Mouse (Mus musculus): ENCODE measurements around the gene Araf. TPM values are rescaled to one million over a fixed set of nuclear protein-coding genes. Genes with fewer than 3 reads are reported as not detected.

Gene Araf
- polyA plus RNA-seq, 1 experiment from 2014 or later = 340 TPM

- no peaks in the 10 kb centered on the region for H3K4me1 ChIP-seq (replicated peaks; ENCODE audit: control insufficient read depth, insufficient read depth, low read length)
- H3K27me3 ChIP-seq (ENCODE audit: control insufficient read depth, insufficient read depth, low read length) = no peaks in the 10 kb centered on the region
- WGBS = 49% methylated on average over 8 of the region's 8 CpGs
- H3K4me3 ChIP-seq (replicated peaks; ENCODE audit: low read length) = peak overlapping the region; percentile 18
- DNase-seq (ENCODE audit: low spot score) (peak; percentile 35), ATAC-seq (ENCODE audit: low FRiP score) (peak; percentile 54; the same call in 1 of the 2 replicates)
- H3K4me2 ChIP-seq (replicated peaks) = peak overlapping the region; percentile 51
- peak overlapping the region; percentile 80 for H3K27ac ChIP-seq
- no peaks in the 10 kb centered on the region for H3K36me3 ChIP-seq (replicated peaks; ENCODE audit: control insufficient read depth, insufficient read depth)
- no peaks in the 10 kb centered on the region for H3K9me3 ChIP-seq (ENCODE audit: control insufficient read depth, low read length)
- H3K9ac ChIP-seq = peak overlapping the region; percentile 42; the same call in 1 of the 2 replicates
Measured at GRCm38 (mm10) chrX:20819708-20820426, 22.3 kb downstream of the Araf start.

GRCm38 (mm10) chrX:20828934-20829333 is 31.3 kb downstream of the Araf start:
- Histone ChIP-seq H3K36me3 (replicated peaks; ENCODE audit: control insufficient read depth, insufficient read depth) (no peaks in the 10 kb centered on the region), H3K4me3 (replicated peaks; ENCODE audit: low read length) (no peak overlapping the region), H3K27me3 (ENCODE audit: control insufficient read depth, insufficient read depth, low read length) (no peaks in the 10 kb centered on the region), H3K4me1 (replicated peaks; ENCODE audit: control insufficient read depth, insufficient read depth, low read length) (no peaks in the 10 kb centered on the region), H3K9me3 (ENCODE audit: control insufficient read depth, low read length) (no peaks in the 10 kb centered on the region), H3K4me2 (replicated peaks) (no peak overlapping the region), H3K27ac (no peak overlapping the region), H3K9ac (no peak overlapping the region)
- WGBS = 28% methylated on average over 5 of the region's 5 CpGs
- ATAC-seq (ENCODE audit: low FRiP score) (no peak), DNase-seq (ENCODE audit: low spot score) (peak; percentile 33)

GRCm38 (mm10) chrX:20847232-20847631 is 49.6 kb downstream of the Araf start:
- peaks cover 20% of the 10 kb centered on the region for H3K36me3 ChIP-seq (replicated peaks; ENCODE audit: control insufficient read depth, insufficient read depth)
- WGBS = 88% methylated on average over 3 of the region's 3 CpGs
- no peak for ATAC-seq (ENCODE audit: low FRiP score)
- H3K27me3 ChIP-seq (ENCODE audit: control insufficient read depth, insufficient read depth, low read length) = no peaks in the 10 kb centered on the region
- no peaks in the 10 kb centered on the region for H3K9me3 ChIP-seq (ENCODE audit: control insufficient read depth, low read length)
- 0 out of 2 replicates have a peak overlapping the region, but pooled peaks have one; percentile 87 for H3K27ac ChIP-seq
- H3K4me3 ChIP-seq (replicated peaks; ENCODE audit: low read length) = no peak overlapping the region
- H3K4me2 ChIP-seq (replicated peaks) = no peak overlapping the region
- H3K4me1 ChIP-seq (replicated peaks; ENCODE audit: control insufficient read depth, insufficient read depth, low read length) = peaks cover 9% of the 10 kb centered on the region; the same call in 1 of the 2 replicates
- H3K9ac ChIP-seq = no peak overlapping the region
- no peak for DNase-seq (ENCODE audit: low spot score)

GRCm38 (mm10) chrX:20847816-20848215 is 50.2 kb downstream of the Araf start:
- Histone ChIP-seq H3K27ac (peak overlapping the region; percentile 87), H3K9me3 (ENCODE audit: control insufficient read depth, low read length) (no peaks in the 10 kb centered on the region), H3K4me2 (replicated peaks) (peak overlapping the region; percentile 49), H3K36me3 (replicated peaks; ENCODE audit: control insufficient read depth, insufficient read depth) (peaks cover 20% of the 10 kb centered on the region), H3K4me1 (replicated peaks; ENCODE audit: control insufficient read depth, insufficient read depth, low read length) (peaks cover 9% of the 10 kb centered on the region; the same call in 1 of the 2 replicates), H3K4me3 (replicated peaks; ENCODE audit: low read length) (peak overlapping the region; percentile 14; the same call in 1 of the 2 replicates), H3K27me3 (ENCODE audit: control insufficient read depth, insufficient read depth, low read length) (no peaks in the 10 kb centered on the region), H3K9ac (no peak overlapping the region)
- no peak; the same call in 1 of the 2 replicates for ATAC-seq (ENCODE audit: low FRiP score)
- no peak for DNase-seq (ENCODE audit: low spot score)
- WGBS = 18% methylated on average over 2 of the region's 2 CpGs

- ATAC-seq (ENCODE audit: low FRiP score) = peak; percentile 99
- peak overlapping the region; percentile 52 for H3K4me3 ChIP-seq (replicated peaks; ENCODE audit: low read length)
- no peaks in the 10 kb centered on the region for H3K27me3 ChIP-seq (ENCODE audit: control insufficient read depth, insufficient read depth, low read length)
Measured at GRCm38 (mm10) chrX:20848256-20848984, 50.8 kb downstream of the Araf start.

GRCm38 (mm10) chrX:20853794-20854193 is 56.2 kb downstream of the Araf start:
- ATAC-seq (ENCODE audit: low FRiP score) (no peak), DNase-seq (ENCODE audit: low spot score) (no peak)
- H3K27me3 ChIP-seq (ENCODE audit: control insufficient read depth, insufficient read depth, low read length) = no peaks in the 10 kb centered on the region
- peaks cover 36% of the 10 kb centered on the region for H3K36me3 ChIP-seq (replicated peaks; ENCODE audit: control insufficient read depth, insufficient read depth)
- WGBS = 97% methylated on average over 7 of the region's 7 CpGs
- H3K27ac ChIP-seq = no peak overlapping the region
- no peak overlapping the region for H3K4me2 ChIP-seq (replicated peaks)
- no peak overlapping the region for H3K9ac ChIP-seq
- H3K4me3 ChIP-seq (replicated peaks; ENCODE audit: low read length) = no peak overlapping the region
- peaks cover 6% of the 10 kb centered on the region; the same call in 1 of the 2 replicates for H3K4me1 ChIP-seq (replicated peaks; ENCODE audit: control insufficient read depth, insufficient read depth, low read length)
- H3K9me3 ChIP-seq (ENCODE audit: control insufficient read depth, low read length) = no peaks in the 10 kb centered on the region

More at GRCm38 (mm10) chrX:20848256-20848984, 50.8 kb downstream of the Araf start:
- H3K36me3 ChIP-seq (replicated peaks; ENCODE audit: control insufficient read depth, insufficient read depth) = peaks cover 25% of the 10 kb centered on the region
- peak overlapping the region; percentile 72 for H3K9ac ChIP-seq
- 20% methylated on average over 37 of the region's 42 CpGs for WGBS
- H3K9me3 ChIP-seq (ENCODE audit: control insufficient read depth, low read length) = no peaks in the 10 kb centered on the region
- H3K4me2 ChIP-seq (replicated peaks) = peak overlapping the region; percentile 65
- peaks cover 9% of the 10 kb centered on the region; the same call in 1 of the 2 replicates for H3K4me1 ChIP-seq (replicated peaks; ENCODE audit: control insufficient read depth, insufficient read depth, low read length)
- peak overlapping the region; percentile 87 for H3K27ac ChIP-seq
- DNase-seq (ENCODE audit: low spot score) = peak; percentile 90

- H3K4me2 ChIP-seq (replicated peaks) = no peak overlapping the region
- no peak overlapping the region for H3K27ac ChIP-seq
- WGBS = 53% methylated on average over 5 of the region's 5 CpGs
- H3K9me3 ChIP-seq (ENCODE audit: control insufficient read depth, low read length) = no peaks in the 10 kb centered on the region
- H3K9ac ChIP-seq = no peak overlapping the region
- no peaks in the 10 kb centered on the region for H3K27me3 ChIP-seq (ENCODE audit: control insufficient read depth, insufficient read depth, low read length)
- ATAC-seq (ENCODE audit: low FRiP score) = 0 out of 2 replicates have a peak, but pooled peaks have one; percentile 23
- H3K4me3 ChIP-seq (replicated peaks; ENCODE audit: low read length) = no peak overlapping the region
- H3K36me3 ChIP-seq (replicated peaks; ENCODE audit: control insufficient read depth, insufficient read depth) = peaks cover 22% of the 10 kb centered on the region
- DNase-seq (ENCODE audit: low spot score) = no peak
- H3K4me1 ChIP-seq (replicated peaks; ENCODE audit: control insufficient read depth, insufficient read depth, low read length) = no peaks in the 10 kb centered on the region
Measured at GRCm38 (mm10) chrX:20861453-20862104, 64.0 kb downstream of the Araf start.

- H3K27me3 ChIP-seq (ENCODE audit: control insufficient read depth, insufficient read depth, low read length) = no peaks in the 10 kb centered on the region
- 50% methylated on average over 27 of the region's 29 CpGs for WGBS
- no peaks in the 10 kb centered on the region for H3K9me3 ChIP-seq (ENCODE audit: control insufficient read depth, low read length)
- DNase-seq (ENCODE audit: low spot score) = no peak
- peaks cover 22% of the 10 kb centered on the region for H3K36me3 ChIP-seq (replicated peaks; ENCODE audit: control insufficient read depth, insufficient read depth)
- no peak overlapping the region for H3K4me2 ChIP-seq (replicated peaks)
- H3K4me1 ChIP-seq (replicated peaks; ENCODE audit: control insufficient read depth, insufficient read depth, low read length) = no peaks in the 10 kb centered on the region
- no peak overlapping the region for H3K27ac ChIP-seq
- ATAC-seq (ENCODE audit: low FRiP score) = no peak
- no peak overlapping the region for H3K9ac ChIP-seq
- H3K4me3 ChIP-seq (replicated peaks; ENCODE audit: low read length) = no peak overlapping the region
Measured at GRCm38 (mm10) chrX:20862105-20863065, 64.8 kb downstream of the Araf start.

Measured in hindbrain, embryonic 14.5 days (tissue).